Mouse (Mus musculus) liver, embryonic 14.5 days (tissue): ENCODE measurements around the gene Tmem178. TPM values are rescaled to one million over a fixed set of nuclear protein-coding genes. Genes with fewer than 3 reads are reported as not detected.

ENCODE experiments used
- ATAC-seq: fragments of 200-750 bp; cut with Nextera tagmentation; 2 replicates; pipeline ENCODE4 v1.8.0; 2017; ENCODE audit warnings: moderate number of reproducible peaks, mild to moderate bottlenecking, moderate library complexity; ENCODE audit not compliant: insufficient read depth
- DNase-seq, 3 experiments: peaks; one replicate each; pipeline ENCODE4 v3.0.0-alpha.2; 2012 to 2013; ENCODE audit warnings: low read depth in 3 of 3, low spot score in 3 of 3
- H3K27ac ChIP-seq: fragments of 300-500 bp; sonication (generic); 2 replicates; pipeline ENCODE4 v1.5.1; 2014; ENCODE audit warnings: moderate library complexity, mild to moderate bottlenecking, control low read depth, inconsistent platforms
- H3K27me3 ChIP-seq: fragments of 300-500 bp; sonication (generic); 2 replicates; pipeline ENCODE4 v1.6.1; 2014; ENCODE audit warnings: mild to moderate bottlenecking, low read length, moderate library complexity; ENCODE audit not compliant: control insufficient read depth, insufficient read depth
- H3K36me3 ChIP-seq: fragments of 300-500 bp; sonication (generic); replicated peaks from 2 replicates; pipeline ENCODE4 v1.6.1; 2014; ENCODE audit warnings: low read depth; ENCODE audit not compliant: control insufficient read depth, insufficient read depth
- H3K4me1 ChIP-seq, 2 experiments: fragments of 200-500 bp in 1 of 2; fragments of 300-500 bp in 1 of 2; sonication (generic) in 1 of 2; replicated peaks; 2 replicates each; pipeline ENCODE4 v1.6.1; 2012 to 2014; ENCODE audit warnings: antibody characterized with exemption in 1 of 2, inconsistent platforms in 1 of 2, low read length in 1 of 2; ENCODE audit not compliant: control insufficient read depth in 2 of 2, insufficient read depth in 2 of 2
- H3K4me2 ChIP-seq: fragments of 300-500 bp; sonication (generic); 2 replicates; pipeline ENCODE4 v1.6.1; 2014; ENCODE audit warnings: low read depth, mild to moderate bottlenecking, control low read depth, moderate library complexity
- H3K4me3 ChIP-seq, 2 experiments: fragments of 200-500 bp in 1 of 2; fragments of 300-500 bp in 1 of 2; sonication (generic) in 1 of 2; 2 replicates each; pipeline ENCODE4 v1.5.1; 2012 to 2014; ENCODE audit warnings: low read depth in 2 of 2, low read length in 2 of 2, mild to moderate bottlenecking in 2 of 2, control low read depth in 1 of 2, inconsistent platforms in 1 of 2, moderate library complexity in 1 of 2; ENCODE audit not compliant: insufficient read depth in 1 of 2
- H3K9ac ChIP-seq: fragments of 300-500 bp; sonication (generic); replicated peaks from 2 replicates; pipeline ENCODE4 v1.6.1; 2014; ENCODE audit warnings: mild to moderate bottlenecking, control low read depth, moderate library complexity
- H3K9me3 ChIP-seq: fragments of 300-500 bp; sonication (generic); 2 replicates; pipeline ENCODE4 v1.6.1; 2016; ENCODE audit warnings: low read length, mixed read lengths; ENCODE audit not compliant: control insufficient read depth
- CTCF ChIP-seq: IDR thresholded peaks from 2 replicates; pipeline ENCODE4 v1.5.1; 2016; ENCODE audit warnings: antibody characterized with exemption, low read depth, control low read depth
- EP300 ChIP-seq: IDR thresholded peaks from 2 replicates; pipeline ENCODE4 v1.6.1; 2016; ENCODE audit warnings: antibody characterized with exemption, low read depth
- WGBS: fragments of 180-500 bp; shearing (Covaris S2); extraction: QIAGEN DNeasy Blood & Tissue Kit; methylation state at CpG from one replicate; pipeline ENCODE4 v1.1.7; 2014; ENCODE audit not compliant: insufficient replicate concordance; 5-methylcytosine and 5-hydroxymethylcytosine counted together
- polyA plus RNA-seq, 2 experiments: library from polyadenylated mRNA; depleted of rRNA in 1 of 2; stranded (reverse) in 1 of 2; unstranded in 1 of 2; fragments of >200 nt; fragmentation: Nextera tagmentation in 1 of 2; extraction: Ambion mirVana in 1 of 2; gene quantifications; 2 replicates each; pipeline versions ENCODE4 v1.2.1 to v1.2.3; 2012 to 2014

Tmem178 gene
- polyA plus RNA-seq, 2 experiments: 0.08 to 0.11 TPM

DNA sequence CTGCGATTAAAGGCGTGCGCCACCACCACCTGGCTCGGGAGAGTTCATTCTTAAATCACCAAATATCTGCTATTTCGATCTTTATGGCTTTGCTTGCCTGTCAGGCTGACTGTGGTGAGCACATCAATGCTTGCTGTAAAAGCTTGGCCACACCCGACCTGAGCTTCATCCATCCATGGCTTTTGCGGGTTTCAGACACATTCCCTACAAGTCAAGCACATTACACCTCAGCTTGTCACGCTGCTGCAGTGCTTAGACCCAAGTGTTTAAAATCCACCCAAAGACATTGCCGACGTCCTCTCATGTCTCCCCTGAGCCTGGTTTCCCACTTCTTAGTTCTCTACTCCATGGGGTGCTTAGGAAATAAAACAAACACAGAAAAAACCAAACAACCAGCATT lies 64.7 kb downstream of the Tmem178 start:
- Histone ChIP-seq H3K4me2 (no peak overlapping the region), H3K36me3 (no peaks in the 10 kb centered on the region), H3K9me3 (no peaks in the 10 kb centered on the region), H3K4me1 (no peaks in the 10 kb centered on the region; a peak in 1 of 4 replicates), H3K27me3 (no peaks in the 10 kb centered on the region), H3K27ac (no peak overlapping the region), H3K9ac (no peak overlapping the region), H3K4me3 (no peak overlapping the region)
- TF ChIP-seq EP300 (no peak), CTCF (no peak)
- DNase-seq (no peak), ATAC-seq (no peak)
- WGBS: 73% methylated on average over 10 of the region's 10 CpGs

DNA sequence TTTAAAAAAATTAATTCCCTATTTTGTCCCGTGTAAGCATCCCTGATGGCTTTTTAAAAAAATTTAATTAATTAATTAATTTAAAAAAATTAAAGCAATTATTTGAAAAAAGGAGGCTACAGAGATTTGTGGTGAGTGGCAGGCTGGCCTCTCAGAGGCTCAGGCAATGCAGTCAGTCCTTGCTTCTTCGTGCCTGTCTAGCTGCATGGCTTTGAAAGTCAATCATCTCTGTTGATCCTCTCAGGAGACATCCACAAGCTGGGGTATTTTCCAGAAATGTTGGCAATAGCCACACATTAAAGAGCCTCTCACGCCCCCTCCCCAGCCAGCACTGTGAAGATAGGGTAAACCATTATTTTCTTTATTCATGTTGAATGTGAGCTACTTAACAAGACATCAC lies 65.8 kb downstream of the Tmem178 start:
- Histone ChIP-seq H3K4me2 (no peak overlapping the region), H3K27me3 (no peaks in the 10 kb centered on the region), H3K27ac (no peak overlapping the region), H3K4me1 (no peaks in the 10 kb centered on the region; a peak in 1 of 4 replicates), H3K4me3 (no peak overlapping the region), H3K36me3 (no peaks in the 10 kb centered on the region), H3K9me3 (no peaks in the 10 kb centered on the region), H3K9ac (no peak overlapping the region)
- no peak for ATAC-seq
- TF ChIP-seq EP300: no peak
- TF ChIP-seq CTCF: no peak
- DNase-seq: no peak
- WGBS: 48% methylated on average over 3 of the region's 3 CpGs

GRCm38 (mm10) chr17:81010844-81011685 lies 66.6 kb downstream of the Tmem178 start:
- no peak for DNase-seq
- Histone ChIP-seq H3K27me3 (no peaks in the 10 kb centered on the region), H3K4me2 (no peak overlapping the region), H3K4me1 (no peaks in the 10 kb centered on the region; a peak in 1 of 4 replicates), H3K27ac (no peak overlapping the region), H3K36me3 (no peaks in the 10 kb centered on the region), H3K4me3 (no peak overlapping the region), H3K9me3 (no peaks in the 10 kb centered on the region), H3K9ac (no peak overlapping the region)
- TF ChIP-seq EP300: no peak
- no peak for TF ChIP-seq CTCF
- WGBS: 53% methylated on average over 18 of the region's 18 CpGs
- ATAC-seq: no peak

DNA sequence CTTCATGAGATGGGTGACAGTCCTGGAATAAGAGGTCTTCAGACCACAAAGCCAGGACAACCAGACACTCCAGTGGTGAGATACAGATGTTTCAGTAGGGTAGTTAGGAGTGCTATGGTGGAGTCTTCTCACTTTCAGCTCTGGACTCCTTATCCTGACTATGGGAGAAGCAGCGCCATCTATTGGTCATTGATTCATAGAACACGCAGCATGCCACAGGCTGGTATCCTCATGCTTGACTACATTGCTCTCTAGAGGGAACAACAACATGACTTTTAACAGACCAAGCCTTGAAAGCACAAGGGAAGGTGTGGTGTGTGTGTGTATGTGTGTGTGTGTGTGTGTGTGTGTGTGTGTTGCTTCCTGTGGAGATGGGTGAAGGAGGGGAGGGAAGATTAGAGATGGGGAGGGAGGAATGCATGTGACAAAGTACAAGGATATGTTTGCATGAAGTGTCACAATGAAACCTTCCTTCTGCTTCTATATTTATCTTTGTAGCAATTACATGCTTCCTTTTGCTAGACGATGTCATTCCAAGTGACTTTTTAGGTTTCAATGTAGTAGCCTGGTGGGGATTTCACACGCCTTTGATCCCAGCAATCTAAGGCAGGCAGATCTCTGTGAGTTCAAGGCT lies 71.5 kb downstream of the Tmem178 start:
- Histone ChIP-seq H3K4me3 (no peak overlapping the region), H3K36me3 (no peaks in the 10 kb centered on the region), H3K27me3 (no peaks in the 10 kb centered on the region), H3K9ac (no peak overlapping the region), H3K9me3 (no peaks in the 10 kb centered on the region), H3K4me1 (no peaks in the 10 kb centered on the region; a peak in 1 of 4 replicates), H3K4me2 (no peak overlapping the region), H3K27ac (no peak overlapping the region)
- DNase-seq (peak; percentile 38 to 41 (median 40)), ATAC-seq (peak; percentile 56; the same call in 1 of the 2 replicates)
- no peak for TF ChIP-seq EP300
- peak; percentile 75 for TF ChIP-seq CTCF
- WGBS: 30% methylated on average over 4 of the region's 4 CpGs

GRCm38 (mm10) chr17:81017132-81017531 lies 72.7 kb downstream of the Tmem178 start:
- no peak for ATAC-seq
- WGBS: 56% methylated on average over 1 of the region's 1 CpGs
- H3K4me3 ChIP-seq: no peak overlapping the region
- no peaks in the 10 kb centered on the region for H3K4me1 ChIP-seq
- H3K9ac ChIP-seq: no peak overlapping the region
- H3K4me2 ChIP-seq: no peak overlapping the region
- H3K9me3 ChIP-seq: no peaks in the 10 kb centered on the region
- no peak overlapping the region for H3K27ac ChIP-seq
- no peak for DNase-seq
- H3K27me3 ChIP-seq: no peaks in the 10 kb centered on the region
- TF ChIP-seq CTCF (no peak), EP300 (no peak)
- no peaks in the 10 kb centered on the region for H3K36me3 ChIP-seq
